Mouse (Mus musculus): ENCODE results near the gene Mapk8. TPM values are rescaled to one million over a fixed set of nuclear protein-coding genes. Genes with fewer than 3 reads are reported as not detected.

Gene Mapk8
- polyA plus RNA-seq (2017; shearing (Covaris generic)) = 8.8 TPM

GRCm38 (mm10) chr14:33447027-33447569 lies at the start of gene Mapk8:
Gene Mapk8, minus strand, starts transcription at chr14:33447158.

GRCm38 (mm10) chr14:33471331-33471730 lies 24.4 kb upstream of the Mapk8 start, which contains the start of gene Frmpd2:
Gene Frmpd2, plus strand, starts transcription at chr14:33471696.

Other genes with a start within 250 kb of the Mapk8 start
- gene Arhgap22, start 233.1 kb downstream of the Mapk8 start, polyA plus RNA-seq (2017; shearing (Covaris generic)) = 0.32 TPM
- gene Frmpd2, start 24.5 kb upstream of the Mapk8 start, polyA plus RNA-seq (2017; shearing (Covaris generic)) = not detected
- gene Ptpn20, start 142.0 kb upstream of the Mapk8 start, polyA plus RNA-seq (2017; shearing (Covaris generic)) = not detected